Mouse (Mus musculus) stomach, postnatal 0 days (tissue): Measurements from ENCODE around the gene Zfp385a.

Experiments
- CTCF ChIP-seq: IDR thresholded peaks from 2 replicates; pipeline ENCODE4 v1.5.1; 2016; ENCODE audit warnings: antibody characterized with exemption, low read depth, mild to moderate bottlenecking, moderate library complexity
- EP300 ChIP-seq: optimal IDR thresholded peaks from 2 replicates; pipeline ENCODE3; 2016; ENCODE audit warnings: antibody characterized with exemption

DNA sequence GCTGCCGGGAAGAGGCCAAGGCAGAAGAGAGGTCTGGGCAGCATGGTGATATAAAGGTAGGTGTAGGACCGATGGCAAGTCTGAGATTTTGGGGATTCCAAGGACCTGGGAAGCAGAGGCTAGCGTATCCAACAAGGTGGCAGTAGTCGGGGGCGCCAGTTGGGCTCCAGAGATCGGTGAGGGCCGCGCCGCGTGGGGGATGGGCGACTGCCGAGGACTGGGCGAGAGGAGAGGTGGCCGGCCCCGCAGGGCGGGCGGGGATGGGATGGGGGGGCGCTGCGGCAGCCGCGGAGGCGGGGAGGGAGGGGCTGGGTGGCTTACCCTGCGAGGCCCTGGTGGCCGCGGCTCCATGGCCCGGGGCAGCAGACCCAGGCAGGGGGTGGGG, 16.8 kb downstream of the Zfp385a start:
- TF ChIP-seq EP300: no peak
- TF ChIP-seq CTCF: 0 out of 2 replicates have a peak, but pooled peaks have one; percentile 0
